Mouse (Mus musculus) embryo, embryonic 10.5 days (tissue): ENCODE measurements at regions not wholly inside any gene's neighbourhood (a gene's known extent, or its start where the extent isn't known, plus 50 kb on each side); places are given as distances from the start of the nearest gene placed in this dataset.

Experiments used
- DNase-seq: peaks from one replicate; pipeline ENCODE4 v3.0.0-alpha.2; 2015; ENCODE audit warnings: low spot score

DNA sequence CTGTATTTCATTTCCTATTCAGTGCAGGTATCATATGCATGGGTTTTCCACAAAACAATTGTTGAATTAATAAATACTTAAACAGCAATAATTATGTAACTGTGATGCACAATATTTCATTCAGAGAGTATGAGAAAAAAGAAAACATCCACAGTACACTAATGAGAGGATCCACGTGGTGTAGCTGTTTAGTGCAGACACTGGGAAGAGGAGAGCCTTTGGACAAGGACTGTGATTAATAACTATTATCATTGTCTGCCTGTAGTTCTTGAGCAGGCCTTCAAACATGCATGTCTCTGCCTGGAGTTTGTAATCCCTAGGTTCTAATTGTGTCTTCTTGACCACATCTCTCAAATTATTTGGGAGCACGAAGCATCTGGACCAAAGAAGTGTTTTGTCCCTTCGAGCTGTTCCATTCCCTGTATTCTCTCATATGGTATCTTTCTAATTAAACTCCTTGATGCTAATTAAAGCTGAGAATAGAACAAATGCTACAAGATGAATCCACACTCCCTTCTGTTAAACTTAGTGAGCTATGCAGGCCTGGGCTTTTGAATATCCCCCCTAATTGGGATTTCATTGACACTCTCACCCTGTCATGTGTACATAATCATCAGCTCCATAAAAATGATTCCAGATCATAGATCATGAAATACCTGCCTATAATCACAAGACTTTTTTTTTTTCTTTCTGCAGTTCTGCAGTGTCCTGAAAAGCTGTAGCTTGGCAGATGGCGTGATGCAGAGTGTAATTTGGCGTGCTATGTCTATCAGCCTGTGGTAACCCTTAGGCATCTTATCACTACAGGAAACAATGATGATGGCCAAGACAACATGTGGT, 1208.9 kb upstream of the G6pd2 start:
- DNase-seq = no peak

DNA sequence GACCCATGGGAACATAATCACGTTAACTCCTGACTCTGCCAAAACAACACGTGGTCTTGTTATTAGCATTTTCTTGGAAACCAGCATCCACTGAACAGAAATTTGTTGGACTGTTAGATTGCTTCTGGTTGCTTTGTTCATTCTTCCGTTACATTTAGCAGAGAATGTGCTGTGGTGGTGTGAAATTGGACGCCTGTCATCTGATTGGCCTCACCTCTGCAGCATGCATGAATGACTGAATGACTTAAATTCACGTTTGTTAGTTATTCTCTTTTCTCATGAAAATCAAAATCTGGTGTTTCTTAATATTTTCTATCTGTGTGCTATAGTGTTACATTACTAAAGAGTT, 1208.3 kb upstream of the G6pd2 start:
- DNase-seq = peak; percentile 3

DNA sequence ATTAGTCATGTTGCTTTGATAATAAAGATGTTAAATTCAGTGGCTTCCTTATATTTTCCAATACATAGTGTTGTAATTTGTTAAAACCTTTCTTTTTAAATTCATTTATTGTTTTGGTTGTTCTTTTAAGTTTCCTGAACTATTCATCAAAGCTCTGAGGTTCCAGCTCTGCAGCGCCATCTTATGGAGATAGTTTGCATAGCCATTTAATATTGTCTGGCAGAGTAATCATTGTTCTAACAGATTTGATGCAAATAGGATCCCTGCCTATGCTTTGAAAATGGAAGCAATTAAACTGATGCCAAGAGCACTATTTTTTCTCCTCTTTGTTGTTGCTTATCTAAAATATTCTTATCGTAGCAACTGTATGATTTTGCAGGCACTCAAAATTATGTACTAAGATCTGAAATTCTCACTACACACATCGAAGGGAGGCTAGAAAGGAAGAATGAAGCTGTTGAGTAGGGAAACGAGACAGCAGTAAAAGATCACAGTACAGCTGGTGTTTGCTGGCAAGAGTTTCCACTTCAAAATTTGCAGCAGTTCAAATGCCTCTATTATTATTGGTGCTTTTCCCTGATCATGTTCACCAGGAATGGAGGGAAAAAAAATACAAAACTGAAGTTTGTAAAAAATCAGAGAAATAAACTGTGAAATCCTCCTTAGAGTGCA, 1199.5 kb upstream of the G6pd2 start:
- DNase-seq = peak; percentile 69
